Mouse (Mus musculus) frontal cortex, postnatal 36 days (tissue): Measurements from ENCODE around the gene Cd5l.
"Not testable (repeated sequence)": the region's sequence is repeated elsewhere in the genome, so short reads cannot be mapped to it uniquely, and the experiment has no call there.

Source experiments
- DNase-seq, 2 experiments: peaks; one replicate each; pipeline ENCODE4 v3.0.0; 2022; ENCODE audit warnings: low spot score in 2 of 2

The Cd5l gene

DNA sequence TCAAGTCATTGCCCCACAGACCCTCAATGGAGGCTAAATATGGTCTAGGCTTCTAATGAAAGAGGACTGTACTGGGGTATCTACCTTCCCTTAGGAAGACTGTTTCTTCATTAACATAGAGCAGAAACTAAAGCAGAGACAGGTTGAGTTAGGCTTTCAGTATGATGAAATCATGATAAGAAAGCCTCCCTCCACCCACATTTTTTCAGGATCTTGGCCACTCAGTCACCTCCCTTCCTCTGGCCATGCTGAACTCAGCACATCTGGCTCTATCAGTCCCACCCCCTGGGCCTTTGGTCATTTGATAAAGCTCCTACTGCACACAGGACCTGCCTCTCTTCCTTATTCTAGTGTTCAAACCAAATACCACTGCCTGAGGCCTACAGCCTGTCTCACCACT, at the start of gene Cd5l:
Cd5l (plus strand) TSS at position 301 of the 400 bp plus-strand sequence.
- DNase-seq = no peak

DNA sequence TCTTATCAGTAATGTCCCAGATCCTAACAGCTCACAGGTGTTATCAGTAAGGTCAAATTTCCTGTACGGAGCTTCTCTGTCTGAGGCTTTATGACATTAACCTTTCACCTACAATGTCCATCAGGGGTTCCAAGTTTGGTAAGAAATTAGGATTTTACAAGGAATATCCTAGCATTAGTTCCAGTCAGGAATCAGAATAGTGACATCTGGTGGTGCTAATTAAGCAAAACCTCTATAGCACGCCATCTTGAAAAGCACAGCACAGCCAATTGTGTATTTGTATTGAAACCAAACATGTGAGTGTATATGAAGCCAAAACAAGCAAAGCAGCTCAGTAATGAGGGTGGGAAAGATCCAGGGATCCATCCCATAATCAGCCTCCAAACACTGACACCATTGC, 47.8 kb upstream of the Cd5l start:
- no peak for DNase-seq

DNA sequence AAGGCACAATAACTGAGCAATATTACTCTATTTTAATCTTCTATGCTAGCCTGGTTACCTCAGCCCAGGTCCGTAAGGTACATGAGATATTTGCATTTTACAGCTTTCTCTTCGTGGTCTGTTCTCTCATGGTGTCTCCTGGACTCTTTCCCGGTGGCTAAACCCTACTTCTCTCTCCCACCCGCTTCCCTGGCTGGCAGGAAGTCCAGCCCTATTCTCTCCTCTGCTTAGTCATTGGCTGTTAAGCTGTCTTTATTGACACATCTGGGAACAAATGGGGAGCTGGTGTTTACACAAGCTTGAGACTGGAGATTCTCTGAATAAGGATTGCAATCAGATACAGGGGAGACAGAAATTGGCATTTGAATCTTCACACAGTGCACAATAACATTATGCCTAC, 35.1 kb upstream of the Cd5l start:
- no peak for DNase-seq

DNA sequence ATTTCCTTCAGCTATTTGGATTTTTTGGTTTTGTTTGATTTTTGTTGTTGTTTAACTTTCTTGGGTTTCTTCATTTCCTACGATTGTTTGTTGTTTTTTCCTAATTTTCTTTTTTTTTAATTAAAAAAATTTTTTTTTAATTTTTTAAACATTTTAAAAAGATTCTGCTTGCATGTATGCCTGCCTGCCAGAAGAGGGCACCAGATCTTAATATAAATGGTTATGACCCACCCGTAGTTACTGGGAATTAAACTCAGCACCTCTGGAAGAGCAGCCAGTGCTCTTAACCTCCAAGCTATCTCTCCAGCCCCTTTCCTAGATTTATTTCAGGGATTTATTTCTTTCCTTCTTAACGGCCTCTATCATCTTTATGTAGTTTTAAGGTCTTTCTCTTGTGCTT, 33.9 kb upstream of the Cd5l start:
- no peak for DNase-seq

DNA sequence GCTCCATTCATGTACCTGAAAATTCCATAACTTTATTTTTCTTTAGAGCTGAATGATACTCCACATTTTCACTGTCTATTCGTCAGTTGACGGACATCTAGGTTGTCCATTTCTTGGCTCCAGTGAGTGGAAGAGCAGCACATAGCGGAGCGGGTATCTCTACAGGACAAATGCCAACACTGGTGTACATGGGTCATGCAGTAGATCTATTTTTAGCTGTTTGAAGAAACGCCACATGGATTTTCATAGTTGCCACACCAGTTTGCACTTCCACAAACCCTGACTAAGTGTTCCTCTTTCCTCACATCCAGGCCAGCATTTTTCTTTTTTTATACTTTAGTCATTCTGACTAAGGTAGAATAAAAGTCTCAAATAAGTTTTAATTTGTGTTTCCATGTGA, 19.8 kb upstream of the Cd5l start:
- DNase-seq = no peak

DNA sequence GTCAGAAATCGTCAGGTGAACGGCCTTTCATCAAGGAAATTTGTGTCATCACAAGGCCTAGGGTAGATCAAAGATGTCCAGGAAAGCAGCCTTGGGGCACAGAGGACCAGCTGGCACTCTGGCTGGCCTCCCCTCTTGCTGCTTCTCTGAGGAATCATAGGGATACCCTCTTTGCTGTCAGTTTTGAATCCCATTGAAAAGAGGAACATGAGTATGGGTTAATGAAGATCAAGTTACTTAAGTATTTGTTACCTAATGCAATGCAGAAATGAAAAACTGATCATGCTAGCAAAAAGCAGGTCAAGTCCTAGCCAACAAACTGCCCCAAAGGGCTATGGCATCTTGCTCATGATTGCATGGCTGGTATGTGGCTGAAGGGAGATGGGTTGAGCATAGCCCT, 6.7 kb upstream of the Cd5l start:
- not testable (repeated sequence) for DNase-seq

DNA sequence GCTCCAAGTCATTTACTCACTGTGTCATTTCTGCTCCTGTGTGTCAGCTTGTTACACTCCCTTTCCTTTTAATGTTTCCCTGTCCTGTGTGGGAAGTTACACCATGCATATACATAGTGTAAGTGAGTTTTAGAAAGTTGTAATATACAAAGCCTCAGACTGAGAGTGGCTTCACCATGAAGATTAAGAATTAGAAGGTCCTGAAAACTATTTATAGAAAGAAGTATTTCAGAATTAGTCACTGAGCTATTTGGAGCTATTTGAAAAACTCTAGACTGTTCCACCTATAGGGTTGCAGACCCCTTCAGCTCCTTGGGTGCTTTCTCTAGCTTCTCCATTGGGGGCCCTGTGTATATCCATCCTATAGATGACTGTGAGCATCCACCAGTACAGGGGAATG, 1.5 kb downstream of the Cd5l start:
- DNase-seq = no peak

DNA sequence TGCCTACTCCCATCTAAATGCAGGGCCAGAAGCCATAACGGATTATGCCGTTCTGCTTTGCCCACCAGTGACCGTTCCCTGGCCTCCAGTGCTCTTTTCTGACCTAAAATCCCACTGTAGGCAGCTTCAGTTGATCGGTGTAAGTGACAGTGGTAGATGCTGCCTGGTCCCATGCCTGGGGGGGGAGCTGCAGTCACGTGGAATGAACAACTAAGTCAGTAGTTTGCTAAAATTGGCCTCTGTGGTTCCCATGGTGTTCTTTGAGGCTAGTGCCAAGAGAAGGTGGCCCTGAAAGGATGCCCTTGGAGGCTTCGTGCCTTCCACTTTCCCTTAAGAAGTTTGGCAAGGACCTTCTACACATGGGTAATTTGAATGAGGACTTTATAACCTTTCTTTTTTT, 2.8 kb downstream of the Cd5l start:
- no peak for DNase-seq

DNA sequence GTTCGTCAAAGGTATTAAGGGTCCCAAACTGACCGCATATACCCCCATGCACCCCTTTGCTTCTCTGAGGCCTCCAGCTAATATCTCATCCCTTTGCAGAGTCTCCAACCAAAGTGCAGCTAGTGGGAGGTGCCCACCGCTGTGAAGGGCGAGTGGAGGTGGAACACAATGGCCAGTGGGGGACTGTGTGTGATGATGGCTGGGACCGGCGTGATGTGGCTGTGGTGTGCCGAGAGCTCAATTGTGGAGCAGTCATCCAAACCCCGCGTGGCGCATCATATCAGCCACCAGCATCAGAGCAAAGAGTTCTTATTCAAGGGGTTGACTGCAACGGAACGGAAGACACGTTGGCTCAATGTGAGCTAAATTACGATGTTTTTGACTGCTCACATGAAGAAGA, 8.0 kb downstream of the Cd5l start:
- DNase-seq = no peak

DNA sequence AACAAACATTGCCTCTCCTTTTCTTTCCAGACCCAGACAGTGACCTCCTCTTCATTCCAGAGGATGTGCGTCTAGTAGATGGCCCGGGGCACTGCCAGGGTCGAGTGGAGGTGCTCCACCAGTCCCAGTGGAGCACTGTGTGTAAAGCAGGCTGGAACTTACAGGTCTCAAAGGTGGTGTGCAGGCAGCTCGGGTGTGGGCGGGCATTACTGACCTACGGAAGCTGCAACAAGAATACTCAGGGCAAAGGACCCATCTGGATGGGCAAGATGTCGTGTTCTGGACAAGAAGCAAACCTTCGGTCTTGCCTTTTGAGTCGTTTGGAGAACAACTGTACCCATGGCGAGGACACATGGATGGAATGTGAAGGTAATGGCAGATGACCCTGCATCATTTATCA, 9.8 kb downstream of the Cd5l start:
- no peak for DNase-seq

DNA sequence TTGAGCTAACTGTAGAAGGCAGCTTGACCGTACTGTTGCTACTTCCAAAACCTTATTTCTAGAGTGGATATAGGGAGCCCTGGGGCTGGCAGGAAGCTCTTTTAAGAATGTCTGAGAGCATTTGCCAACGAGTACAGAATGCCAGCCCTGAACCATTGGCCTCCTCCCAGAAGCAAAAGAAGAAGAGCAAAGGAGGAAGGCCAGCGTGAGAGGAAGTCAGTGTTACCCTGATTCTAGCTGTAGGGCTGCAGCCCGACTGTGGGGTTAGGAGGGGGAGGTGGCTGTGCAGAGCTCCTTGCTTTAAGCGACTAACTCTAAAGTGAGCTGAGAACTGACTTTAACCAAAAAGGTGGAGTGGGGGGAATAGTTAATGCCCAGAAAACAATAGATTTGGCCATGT, 11.5 kb downstream of the Cd5l start:
- no peak for DNase-seq

DNA sequence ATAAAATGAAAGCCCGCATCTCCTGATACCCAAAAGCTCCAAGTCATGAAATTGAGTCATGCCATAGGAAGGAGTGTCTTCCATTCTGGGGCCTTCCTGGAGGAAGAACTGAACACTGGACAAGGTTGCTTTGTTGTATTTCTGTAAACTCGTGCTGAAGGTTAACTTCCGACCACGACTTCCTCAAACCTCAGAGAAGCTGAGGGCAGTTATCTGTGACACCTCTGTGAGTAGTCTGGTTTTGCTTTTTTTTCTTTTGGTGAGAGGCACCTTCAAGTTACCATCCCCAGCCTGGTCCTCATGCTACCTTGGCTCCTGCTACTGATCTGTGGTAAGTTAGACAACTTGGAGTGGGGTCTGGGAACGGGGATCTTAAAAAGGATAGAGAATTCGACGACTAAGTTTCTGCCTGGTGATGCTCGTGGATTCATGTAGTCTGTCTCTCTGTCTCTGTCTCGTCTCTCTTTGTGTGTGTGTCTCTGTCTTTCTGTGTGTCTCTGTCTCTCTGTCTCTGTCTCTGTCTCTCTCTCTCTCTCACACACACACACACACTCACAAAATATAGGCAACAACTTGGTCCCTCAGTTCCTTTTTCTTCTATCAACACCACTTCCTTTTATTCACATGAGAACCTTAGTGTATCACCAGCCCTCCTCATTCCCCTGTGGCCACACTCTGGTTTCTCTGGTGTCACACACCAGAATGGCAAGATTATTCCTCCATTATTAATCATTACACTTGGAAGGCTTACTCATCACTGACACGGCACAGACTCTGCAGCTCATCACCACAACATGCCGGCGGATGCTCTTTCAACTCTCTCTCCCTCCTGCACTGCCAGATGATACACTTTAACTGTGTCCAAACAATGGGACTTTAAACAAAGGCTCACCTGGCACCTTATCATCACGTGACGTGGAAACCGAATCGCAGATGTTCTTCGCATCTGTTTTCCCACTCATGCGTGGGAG, 18.8 kb downstream of the Cd5l start, which contains the start of gene Fcrl1:
Fcrl1 (plus strand) TSS at position 193 of the 971 bp plus-strand sequence.
- DNase-seq = no peak

DNA sequence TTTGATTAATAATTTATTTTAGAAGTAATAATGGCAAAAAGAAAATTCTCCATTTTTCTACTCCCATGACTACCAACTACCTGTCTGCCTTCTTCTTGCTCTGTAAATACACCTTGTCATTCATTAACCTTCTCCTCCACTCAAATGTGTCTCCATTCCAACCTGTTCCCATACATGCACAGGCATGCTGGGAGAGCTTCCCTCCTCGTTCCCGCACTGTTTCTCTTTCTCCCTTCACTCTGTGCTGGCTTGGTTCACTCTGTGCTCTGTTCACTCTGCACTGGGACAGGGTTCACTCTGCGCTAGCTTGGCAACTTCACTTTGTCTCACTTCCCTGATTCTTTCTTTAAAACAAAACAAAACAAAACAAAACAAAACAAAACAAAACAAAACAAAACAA, 19.5 kb downstream of the Cd5l start:
- no peak for DNase-seq

DNA sequence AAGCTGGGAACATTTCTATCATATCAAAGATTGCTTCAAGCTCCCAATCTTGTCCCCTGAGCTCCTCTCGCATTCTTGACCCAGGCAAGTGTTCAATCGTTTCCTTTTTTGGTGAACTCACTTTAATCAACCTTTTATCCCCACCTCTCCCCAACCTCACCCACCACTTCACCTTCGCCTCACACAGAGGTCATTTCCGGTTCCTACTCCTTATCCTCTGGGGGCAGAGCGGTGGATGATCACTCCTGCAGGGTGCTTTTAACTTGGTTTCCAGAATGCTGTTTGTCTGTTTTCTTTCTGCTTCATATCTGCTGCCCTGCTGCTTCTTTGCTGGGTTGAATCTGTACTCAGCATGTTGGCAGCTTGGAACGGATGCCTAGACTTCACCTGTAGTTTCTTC, 20.0 kb downstream of the Cd5l start:
- no peak for DNase-seq

DNA sequence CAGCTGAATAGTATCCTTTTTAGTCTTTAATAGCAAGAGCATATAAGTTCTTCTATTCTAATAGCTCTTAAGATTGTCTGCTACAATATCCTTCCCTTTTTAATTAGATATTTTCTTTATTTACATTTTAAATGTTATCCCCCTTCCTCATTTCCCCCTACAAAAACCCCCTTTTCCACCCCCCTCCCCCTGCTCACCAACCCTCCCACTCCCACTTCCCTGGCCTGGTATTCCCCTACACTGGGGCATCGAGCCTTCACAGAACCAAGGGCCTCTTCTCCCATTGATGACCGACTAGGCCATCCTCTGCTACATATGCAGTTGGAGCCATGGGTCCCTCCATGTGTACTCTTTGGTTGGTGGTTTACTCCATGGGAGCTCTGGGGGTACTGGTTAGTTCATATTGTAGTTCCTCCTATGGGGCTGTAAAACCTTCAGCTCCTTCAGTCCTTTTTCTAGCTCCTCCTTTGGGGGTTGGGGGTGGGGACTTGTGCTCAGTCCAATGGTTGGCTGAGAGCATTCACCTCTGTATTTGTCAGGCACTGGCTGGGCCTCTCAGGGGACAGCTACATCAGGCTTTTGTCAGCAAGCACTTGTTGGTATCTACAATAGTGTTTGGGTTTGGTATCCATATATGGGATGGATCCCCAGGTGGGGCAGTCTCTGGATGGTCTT, 22.1 kb downstream of the Cd5l start:
- DNase-seq = not testable (repeated sequence)

DNA sequence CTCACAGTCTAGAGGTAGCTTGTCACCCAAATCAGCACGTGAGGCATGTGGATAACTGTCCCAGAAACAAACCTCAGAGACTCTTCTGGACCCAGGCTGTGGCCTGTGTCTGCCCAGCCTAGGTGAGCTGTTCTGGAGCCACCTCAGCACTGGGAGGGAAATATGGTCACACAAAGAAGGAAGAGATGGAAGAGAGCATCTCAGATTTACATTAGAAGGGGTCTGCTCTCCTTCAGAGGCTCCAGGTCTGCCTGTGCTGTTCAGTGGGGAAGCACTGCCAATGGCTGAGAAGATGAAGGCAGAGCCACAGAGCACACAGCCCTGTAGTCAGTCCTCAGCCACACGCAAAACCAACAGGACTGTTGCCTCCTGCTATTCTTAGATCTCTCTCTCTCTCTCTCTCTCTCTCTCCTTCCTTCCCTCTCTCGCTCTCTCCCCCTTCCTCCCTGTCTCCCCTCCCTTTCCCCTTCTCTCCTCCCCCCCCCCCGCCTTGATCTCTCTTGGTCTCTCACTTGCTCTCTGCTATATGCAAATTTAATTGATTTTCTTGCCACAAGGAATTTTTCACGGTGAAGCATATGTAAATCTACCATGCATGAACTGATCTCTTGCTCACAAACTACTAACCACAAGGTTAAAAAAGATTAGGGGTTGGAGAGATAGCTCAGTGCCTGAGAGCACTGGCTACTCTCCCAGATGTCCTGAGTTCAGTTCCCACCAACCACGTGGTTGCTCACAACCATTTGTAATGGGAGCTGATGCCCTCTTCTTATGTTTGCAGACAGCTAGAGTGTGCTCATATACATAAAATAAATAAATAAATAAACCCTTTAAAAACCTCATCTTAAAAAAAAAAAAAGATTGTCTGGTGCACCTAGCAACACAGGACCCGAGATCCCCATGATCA, 24.4 kb downstream of the Cd5l start:
- DNase-seq = no peak

DNA sequence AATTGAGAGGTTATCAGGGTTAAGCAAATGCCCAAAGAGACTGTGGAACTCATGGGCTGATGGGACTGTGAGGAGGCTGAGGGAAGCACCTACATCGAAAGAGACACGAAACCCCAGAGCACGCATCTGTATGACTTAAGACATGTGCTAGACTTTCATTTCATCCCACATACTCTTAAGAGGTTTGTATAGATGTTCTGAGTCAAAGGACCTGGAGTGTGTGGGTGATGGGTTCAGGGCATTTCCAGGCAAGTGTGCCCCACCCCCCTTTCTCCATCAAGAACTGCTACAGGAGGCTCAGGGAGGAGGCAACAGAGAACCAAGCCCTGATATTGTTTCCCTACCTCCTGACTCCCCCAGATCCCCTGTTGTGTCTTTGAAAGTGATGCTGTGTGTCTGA, 25.6 kb downstream of the Cd5l start:
- no peak for DNase-seq

DNA sequence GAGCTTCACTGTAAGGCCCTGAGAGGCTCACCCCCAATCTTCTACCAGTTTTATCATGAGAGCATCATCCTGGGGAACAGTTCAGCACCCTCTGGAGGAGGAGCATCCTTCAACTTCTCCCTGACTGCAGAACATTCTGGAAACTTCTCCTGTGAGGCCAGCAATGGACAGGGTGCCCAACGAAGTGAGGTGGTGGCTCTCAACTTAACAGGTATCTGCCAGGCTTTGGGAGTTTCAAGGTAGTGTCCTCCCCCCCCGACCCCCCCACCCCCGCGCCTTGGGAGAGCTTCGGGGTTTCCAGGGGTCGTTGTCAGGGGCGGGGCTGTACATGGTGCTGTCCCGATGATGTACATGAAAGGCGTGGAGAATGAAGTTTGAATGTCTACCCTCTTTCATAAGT, 27.4 kb downstream of the Cd5l start:
- DNase-seq = no peak

DNA sequence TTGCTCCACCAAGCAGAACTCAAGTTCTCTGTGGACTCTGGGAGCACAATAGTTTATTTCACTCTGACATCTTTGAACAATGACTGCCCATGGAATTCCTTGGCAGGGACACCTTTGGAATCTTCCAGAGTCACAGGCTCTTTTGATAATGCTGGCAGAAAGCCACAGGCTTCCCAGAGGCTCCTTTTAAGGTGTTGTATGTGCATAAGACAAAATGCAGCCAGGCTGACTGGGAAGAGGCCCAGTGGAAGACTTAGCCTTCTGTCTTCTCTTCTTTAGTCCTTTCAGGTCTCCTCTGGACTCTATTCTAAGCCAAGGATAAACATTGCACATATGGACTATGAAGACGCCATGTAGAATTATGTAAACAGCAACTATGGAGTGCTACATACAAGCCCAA, 33.3 kb downstream of the Cd5l start:
- DNase-seq = no peak

DNA sequence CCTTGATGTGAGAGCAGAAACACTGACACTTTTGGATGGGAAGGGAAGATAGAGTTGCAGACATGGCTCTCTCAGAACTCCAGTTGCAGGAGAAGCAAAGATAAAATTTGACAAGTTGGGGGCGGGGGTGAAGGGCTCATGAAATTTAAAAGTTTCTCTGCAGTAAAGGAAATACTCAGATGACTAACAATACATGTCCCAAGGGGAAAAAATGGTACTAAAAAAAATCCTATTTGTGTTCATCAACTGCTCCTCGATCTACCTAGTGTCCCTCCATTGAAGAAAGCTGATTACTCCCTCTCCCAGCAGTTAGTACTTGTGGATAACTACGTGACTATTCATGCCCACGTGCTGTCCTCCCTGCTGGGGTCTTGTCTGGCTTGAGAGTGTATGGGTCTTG, 41.1 kb downstream of the Cd5l start:
- DNase-seq = no peak

DNA sequence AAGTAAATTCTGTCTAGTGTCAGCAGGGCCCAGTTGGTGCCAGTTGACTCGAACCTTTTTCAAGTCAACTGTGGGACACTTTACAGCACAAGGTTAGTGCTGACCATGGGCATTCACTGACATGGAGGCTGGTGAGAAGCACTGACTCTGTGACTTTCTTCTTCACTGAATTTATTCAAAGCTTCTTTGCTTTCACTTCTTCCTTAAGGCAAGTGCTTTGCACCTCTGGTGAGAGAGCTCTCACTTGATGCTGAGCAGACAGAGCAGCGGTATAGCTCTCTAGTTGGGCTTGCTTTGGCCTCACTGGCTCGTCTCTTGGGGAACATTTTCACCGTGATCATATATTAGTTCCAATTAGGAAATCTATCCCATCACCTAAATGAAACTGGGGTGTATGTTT, 42.2 kb downstream of the Cd5l start:
- DNase-seq = no peak

DNA sequence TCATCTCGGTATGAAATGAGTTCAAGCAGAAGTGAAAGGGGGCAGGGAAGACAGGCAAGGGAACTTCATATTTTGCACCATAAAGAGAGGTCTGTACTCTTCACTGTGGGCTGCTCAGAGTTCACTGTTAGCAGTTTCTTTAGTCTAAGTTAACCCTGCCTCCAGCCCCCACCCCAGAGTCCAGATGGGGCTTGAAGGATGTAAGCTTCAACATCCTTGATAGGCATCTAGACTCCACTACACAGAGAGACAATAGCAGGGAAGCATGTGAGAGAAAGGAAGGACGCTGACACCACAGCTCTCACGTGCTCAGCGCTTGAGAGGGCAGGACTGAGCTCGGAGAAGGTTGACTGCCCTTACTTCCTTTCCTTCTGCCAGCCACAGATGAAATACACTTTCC, 43.6 kb downstream of the Cd5l start:
- DNase-seq = no peak
